Mouse (Mus musculus) embryo, embryonic 11 days (tissue): Measurements from ENCODE around the gene Cavin1.

ENCODE experiments used
- DNase-seq: peaks from one replicate; pipeline ENCODE4 v3.0.0-alpha.2; 2015

Gene Cavin1

DNA sequence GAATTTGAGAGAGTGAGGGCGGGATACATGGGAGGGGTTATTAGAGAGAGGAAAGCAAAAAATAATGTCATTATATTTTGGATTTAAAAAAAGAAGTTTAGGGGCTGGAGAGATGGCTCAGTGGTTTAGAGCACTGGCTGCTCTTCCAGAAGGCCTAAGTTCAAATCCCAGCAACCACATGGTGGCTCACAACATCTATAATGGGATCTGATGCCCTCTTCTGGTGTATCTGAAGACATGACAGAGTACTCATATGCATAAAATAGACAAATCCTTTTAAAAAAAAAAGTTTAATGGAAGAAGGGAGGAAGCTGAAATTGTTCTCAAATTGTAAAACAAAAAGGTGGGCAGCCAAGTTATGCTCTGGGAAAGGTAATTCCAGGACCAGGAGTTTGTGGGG, 21.1 kb downstream of the Cavin1 start:
- no peak for DNase-seq

GRCm38 (mm10) chr11:100948317-100948716, 22.4 kb downstream of the Cavin1 start:
- DNase-seq, result no peak

- DNase-seq, result no peak
Measured at GRCm38 (mm10) chr11:100947548-100947947, 23.1 kb downstream of the Cavin1 start.

GRCm38 (mm10) chr11:100946862-100947261, 23.8 kb downstream of the Cavin1 start:
- DNase-seq, result no peak

DNA sequence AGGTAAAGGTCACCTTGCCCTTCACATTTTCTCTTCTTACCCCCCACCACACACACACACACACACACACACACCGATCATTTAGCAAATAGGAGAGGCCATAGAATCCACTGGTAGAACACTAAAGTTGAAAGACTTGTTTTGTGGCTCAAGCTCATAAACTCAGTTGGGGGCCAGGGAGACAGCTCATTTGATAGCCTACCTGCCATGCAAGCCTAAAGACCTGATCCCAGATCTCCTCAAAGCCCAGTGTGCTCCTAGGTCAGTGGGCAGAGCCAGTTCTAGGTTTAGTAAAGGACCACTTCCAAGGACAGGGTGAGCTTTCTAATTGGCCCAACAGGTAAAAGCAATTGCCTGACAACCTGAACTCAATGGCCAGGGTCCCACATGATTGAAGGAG, 28.3 kb downstream of the Cavin1 start:
- no peak for DNase-seq

GRCm38 (mm10) chr11:100939512-100940151, 31.1 kb downstream of the Cavin1 start, which contains the start of gene Stat3:
Gene Stat3 (minus strand): TSS chr11:100939540.
- peak; percentile 100 for DNase-seq

GRCm38 (mm10) chr11:100938711-100939511, 31.8 kb downstream of the Cavin1 start:
- no peak for DNase-seq

- DNase-seq, result no peak
Measured at GRCm38 (mm10) chr11:100938112-100938511, 32.6 kb downstream of the Cavin1 start.

- DNase-seq, result no peak
Measured at GRCm38 (mm10) chr11:100937295-100937694, 33.4 kb downstream of the Cavin1 start.

GRCm38 (mm10) chr11:100935373-100936355, 35.0 kb downstream of the Cavin1 start:
- DNase-seq, result no peak

DNA sequence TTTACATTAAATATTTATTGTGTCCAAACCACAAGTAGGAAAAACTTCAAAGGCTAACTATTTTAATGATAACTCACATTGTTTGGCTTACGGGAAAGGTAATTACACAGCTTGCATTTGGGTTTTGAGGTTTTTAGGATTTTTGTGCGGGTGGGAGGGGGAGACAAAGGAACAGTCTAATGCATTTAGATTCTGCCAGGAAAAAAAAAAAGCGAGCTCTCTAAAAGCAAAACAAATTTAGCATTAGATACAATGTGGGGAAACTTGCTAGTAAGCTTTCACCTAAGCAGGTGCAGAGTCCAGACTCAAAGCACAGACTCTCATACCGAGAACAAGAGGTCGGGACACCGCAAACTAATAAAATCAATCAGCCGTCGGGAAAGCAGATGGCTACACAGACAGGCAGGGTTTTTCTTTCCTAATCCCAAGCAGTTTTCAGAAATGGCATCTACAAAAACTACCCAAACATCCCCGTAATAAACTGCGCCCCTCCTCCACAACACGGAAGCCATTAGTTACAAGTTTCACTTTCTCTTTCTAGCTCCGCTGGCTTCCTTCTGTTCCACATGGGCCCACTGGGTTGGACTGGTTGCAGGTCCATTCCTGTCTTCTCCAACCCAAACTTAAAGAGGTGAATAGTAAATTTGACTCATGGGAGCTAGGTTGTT, 39.3 kb downstream of the Cavin1 start:
- peak; percentile 3 for DNase-seq

DNA sequence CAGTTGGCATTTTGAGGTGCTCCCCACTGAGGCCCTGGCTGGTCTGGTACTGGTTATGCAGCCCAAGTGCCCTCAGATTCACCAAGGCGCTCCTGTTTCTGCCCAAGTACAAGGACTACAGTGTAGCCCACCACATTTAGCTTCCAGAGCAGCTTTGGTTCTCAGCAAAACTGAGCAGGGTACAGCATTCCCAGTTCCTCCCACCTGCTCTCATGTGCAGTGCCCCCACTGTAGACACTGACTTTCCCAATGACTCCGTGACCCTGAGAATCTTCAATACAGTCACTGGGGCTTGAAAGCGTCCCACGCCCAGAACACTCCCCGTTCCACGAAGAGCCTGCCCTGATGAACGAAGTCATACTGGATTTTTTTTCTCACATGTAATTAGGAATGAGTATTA, 40.1 kb downstream of the Cavin1 start:
- no peak for DNase-seq

GRCm38 (mm10) chr11:100927386-100927785, 43.3 kb downstream of the Cavin1 start:
- DNase-seq, result no peak

DNA sequence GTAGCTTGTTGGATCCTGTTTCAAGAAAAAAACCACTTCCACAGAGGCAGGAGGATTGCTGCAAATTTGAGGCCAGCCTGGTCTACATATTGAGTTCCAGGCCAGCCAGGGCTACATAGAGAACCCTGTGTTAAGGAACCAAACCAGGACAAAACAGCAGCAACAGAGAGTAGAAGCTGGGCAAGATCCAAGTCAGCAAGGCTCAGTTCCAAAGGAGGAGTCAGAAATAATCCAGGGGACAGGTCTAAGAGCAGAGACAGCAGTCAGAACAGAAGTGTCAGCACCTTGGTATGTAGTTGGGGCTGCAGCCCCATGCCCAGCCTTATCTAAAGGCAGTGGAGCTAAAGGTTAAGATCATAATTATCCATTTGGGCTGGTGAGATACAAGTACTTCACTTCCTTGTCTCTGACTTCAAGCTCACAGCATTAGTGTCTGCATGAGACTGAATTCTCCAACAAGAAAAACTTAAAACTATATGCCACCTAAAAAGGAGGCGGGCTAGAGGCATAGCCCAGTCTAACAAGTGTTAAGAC, 46.2 kb downstream of the Cavin1 start:
- DNase-seq, result no peak

DNA sequence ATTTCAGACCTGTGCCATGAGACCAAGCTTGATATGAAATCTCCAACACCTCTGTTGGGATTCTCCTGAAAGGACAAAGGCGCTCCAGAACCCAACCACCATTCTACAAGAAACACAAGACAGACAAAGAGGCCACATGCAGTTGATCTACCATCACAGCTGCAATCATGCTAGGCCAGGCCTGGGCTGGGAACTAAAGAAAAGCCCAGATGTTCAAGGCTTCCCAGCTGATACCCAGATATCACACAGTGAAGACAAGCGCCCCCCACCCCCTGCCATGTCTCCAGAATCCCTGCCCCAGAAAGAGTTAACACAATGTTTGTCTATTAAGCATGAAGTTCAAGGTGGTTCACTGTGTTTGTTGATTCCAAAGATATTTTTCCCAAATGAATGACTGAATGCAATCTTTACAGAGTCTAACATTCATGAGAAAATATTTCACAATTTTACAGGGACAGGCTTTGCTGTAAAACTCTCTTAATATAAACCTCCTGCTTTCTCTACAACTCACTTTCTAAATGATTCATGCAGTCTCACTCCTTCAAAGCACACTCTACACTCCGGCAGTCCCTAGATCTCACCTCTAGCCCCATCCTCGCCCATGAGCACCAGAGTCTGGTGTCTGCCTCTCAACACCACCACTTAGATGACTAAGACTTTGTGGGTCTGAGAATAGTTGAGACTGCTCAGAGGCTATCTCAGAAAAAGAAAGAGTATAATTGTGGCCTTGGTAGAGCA, 49.6 kb downstream of the Cavin1 start:
- no peak for DNase-seq

GRCm38 (mm10) chr11:100918007-100918406, 52.7 kb downstream of the Cavin1 start:
- DNase-seq, result no peak

DNA sequence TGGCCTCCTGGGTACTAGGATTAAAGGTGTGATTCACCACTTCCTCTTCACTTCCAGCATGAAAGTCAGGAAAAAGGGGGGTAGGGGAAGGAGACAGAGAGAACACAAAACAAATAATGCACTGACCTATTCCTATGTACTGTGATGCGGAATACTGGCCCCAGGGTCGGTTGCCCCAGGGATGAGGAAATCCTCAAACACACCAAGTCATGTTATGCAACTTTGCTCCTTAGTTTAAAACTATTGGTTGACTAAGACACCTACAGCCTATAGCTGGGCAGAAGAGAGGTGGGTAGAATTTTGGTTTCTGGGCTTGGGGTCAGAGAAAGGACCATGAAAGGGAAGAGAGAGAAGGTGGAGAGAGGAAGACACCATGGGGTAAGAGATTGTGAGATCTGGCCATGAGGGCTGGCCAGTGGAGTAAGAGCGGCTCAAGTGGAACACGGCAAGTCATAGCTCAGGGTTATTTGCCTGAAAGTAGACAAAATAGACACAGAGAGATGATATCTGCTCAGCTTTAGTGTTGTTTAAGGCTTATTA, 54.2 kb downstream of the Cavin1 start:
- no peak for DNase-seq

GRCm38 (mm10) chr11:100915063-100915462, 55.6 kb downstream of the Cavin1 start:
- DNase-seq, result no peak

- DNase-seq, result no peak
Measured at GRCm38 (mm10) chr11:100914415-100914814, 56.3 kb downstream of the Cavin1 start.

- DNase-seq, result no peak
Measured at GRCm38 (mm10) chr11:100912401-100913155, 58.1 kb downstream of the Cavin1 start.
